Mouse (Mus musculus) embryonic stem cell, embryonic (primary cell): ENCODE results near the gene Shisal1.

Experiments
- CTCF ChIA-PET, 4 experiments: fragments of 300-600 bp in 2 of 4; fragments of 350-600 bp in 2 of 4; sonication (Branson Sonifier 250); formaldehyde crosslinking; loops; one replicate each; lab custom pipeline; 2022; ENCODE audit warnings: inconsistent platforms in 2 of 4; lab: Charles Lee
- POLR2A ChIA-PET, 4 experiments: fragments of 300-600 bp in 2 of 4; fragments of 350-600 bp in 2 of 4; sonication (Branson Sonifier 250); formaldehyde crosslinking; loops; one replicate each; lab custom pipeline; 2022; ENCODE audit warnings: antibody characterized with exemption in 4 of 4, inconsistent platforms in 1 of 4; lab: Charles Lee

Gene Shisal1

DNA sequence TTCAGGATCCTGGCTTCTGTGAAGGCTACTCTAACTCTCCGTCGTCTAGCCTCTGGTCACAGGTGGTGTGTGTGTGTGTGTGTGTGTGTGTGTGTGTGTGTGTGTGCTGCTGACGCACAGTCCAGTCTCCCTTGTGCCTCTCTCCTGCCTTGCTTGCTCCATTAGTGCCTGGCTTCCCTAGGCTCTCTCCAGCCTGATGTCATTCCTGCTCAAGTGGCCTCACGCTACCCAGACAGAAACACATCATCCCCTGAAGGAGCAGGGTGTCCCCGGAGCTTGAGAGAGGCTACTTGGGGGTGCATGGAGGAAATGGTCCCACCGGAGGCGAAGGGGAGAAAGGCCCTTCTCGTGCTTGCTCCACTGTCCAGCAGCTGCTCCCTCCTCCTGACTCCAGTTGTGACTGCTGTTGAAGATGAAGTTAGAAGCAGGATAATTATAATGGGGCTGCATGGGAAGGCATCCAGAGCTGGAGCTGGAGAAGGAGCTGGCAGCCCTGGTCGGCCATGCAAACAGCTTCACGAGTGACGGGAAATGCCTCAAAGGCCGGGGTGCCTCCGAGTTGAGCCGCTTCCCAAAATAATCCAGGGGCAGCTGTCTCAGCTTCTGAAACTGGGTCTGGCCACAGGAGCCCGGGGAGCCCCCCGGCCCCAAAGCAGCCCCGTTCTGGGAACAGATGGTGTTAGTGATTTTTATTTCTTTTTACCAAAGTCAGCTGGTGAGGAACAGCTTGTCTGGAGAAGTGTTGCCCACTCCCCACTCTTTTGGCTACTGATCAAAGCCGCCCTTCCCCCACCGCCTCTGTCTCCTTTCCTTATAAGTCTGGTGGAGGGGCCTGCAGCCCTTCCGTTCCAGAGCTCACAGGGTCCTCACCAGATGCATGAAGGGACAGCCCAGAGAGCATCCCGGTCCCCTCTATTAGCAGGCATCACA is 94.7 kb downstream of the Shisal1 start:
- POLR2A ChIA-PET, result interaction anchor here in 2 of 4 experiments (0.5 to 0.8 kb wide), 2 partner anchors 37 to 477 kb away, joined by 3 read pairs; no protein-coding TSS in a partner anchor
- CTCF ChIA-PET, result interaction anchor here in 1 of 4 experiments (0.6 to 0.9 kb wide), 2 partner anchors 79 to 263 kb away, joined by 3 read pairs; no protein-coding TSS in a partner anchor

DNA sequence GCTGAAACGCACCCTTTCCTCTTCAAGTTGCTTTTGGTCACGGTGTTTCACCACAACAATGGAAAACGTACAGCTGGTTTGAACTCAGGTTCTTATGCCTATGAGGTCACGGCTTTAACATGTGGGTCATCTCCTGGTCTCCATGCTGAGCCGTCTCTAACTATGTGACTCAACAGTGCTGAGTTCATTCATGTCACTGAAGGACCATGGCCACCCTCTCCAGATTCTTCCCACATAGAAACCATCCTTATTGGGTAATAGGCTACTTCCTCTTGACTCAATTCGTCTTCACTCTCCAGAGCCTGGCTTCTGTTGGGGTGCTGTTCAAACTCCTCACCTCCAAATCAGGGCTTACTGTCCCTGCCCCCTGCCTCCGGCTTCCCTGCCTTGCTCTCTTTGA is 95.6 kb downstream of the Shisal1 start:
- CTCF ChIA-PET, result no interaction called here

DNA sequence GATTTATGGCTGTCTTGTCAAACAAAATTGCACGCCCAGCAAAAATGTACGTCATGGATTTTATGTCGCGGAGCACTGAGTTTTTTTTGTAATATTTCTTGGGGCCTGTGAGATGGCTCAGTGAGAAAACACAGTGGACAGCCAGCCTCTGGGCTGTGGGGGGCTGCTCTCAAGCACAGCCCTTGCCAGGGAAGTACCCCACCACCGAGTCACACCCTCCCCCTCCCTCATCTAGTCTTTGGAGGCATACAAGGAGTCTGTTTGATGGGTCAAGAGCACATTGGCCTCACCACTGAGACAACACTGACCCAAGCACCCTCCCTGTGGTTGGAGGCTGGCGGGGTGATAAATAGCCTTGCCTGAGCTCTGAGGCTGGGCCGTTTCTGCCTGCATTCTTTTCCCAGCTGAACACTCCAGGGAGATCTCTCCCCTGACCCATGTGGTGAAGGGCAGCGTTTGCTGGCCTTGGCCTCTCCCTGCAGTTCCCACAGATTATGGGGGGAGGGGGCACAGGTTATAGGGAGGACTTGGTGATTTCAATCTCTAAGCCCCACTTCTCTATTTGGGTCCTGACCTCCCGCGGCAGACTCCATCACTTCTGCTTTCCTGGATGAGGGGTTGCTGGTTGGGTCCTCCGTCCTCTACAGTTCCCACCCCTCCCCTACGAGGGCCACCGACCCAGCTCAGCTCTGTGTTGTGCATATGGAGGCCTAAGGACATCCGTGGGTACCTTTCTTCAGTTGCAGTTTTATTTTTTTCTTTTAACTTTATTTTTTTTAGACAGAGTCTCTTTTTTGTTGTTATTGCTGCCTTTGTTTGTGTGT is 96.8 kb downstream of the Shisal1 start:
- POLR2A ChIA-PET, result no interaction called here
- CTCF ChIA-PET, result no interaction called here

More for the DNA sequence above, 95.6 kb downstream of the Shisal1 start:
- POLR2A ChIA-PET, result interaction anchor here in 1 of 4 experiments (0.8 kb wide), 1 partner anchor 36 kb away, joined by 3 read pairs; no protein-coding TSS in a partner anchor

DNA sequence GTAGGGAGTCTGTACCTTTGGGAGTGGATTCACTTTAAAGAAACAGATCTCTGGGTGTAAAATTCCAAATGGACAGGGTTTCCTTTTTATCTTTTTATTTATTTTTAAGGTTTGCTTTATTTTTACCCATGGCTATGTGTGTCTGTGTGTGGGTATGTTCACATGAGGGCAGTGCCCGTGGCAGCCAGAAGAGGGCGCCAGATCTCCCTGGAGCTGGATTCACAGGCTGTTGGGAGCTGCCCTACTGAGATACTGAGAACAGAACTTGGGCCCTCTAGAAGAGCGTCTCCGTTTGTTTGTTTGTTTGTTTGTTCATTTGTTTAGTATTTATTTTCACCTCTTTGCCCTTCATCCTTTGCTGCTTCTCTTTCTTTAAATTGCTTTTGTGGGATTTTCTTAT is 98.1 kb downstream of the Shisal1 start:
- CTCF ChIA-PET, result interaction anchor here in 3 of 4 experiments (0.5 to 1.4 kb wide), 7 partner anchors 12 to 520 kb away, joined by 3 to 4 read pairs (median 3); no protein-coding TSS in a partner anchor
- POLR2A ChIA-PET, result no interaction called here

DNA sequence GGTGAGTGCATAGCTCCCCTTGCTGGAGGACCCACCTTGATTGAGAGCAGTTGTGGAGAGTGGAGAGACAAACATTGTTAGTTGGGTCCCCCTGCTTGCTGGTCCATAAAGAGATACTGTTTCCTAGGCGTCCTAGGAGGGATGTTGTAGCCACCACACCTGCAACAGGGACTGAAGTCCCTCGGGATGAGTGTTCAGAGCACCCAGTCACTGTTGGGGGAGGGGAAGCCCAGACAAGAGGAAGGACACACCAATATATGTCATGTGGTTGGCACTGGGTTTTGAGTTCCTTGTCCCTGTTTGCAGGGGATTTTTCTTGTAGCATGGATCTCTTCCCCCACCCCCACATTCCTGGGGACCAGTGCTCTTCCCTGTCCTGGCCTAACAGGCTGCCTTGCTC is 106.0 kb downstream of the Shisal1 start:
- ChIA-PET CTCF (interaction anchor here in 1 of 4 experiments (1.2 kb wide), 1 partner anchor 106 kb away, joined by 3 read pairs; no protein-coding TSS in a partner anchor), POLR2A (interaction anchor here in 1 of 4 experiments (0.6 kb wide), 1 partner anchor 19 kb away, joined by 4 read pairs; no protein-coding TSS in a partner anchor)

DNA sequence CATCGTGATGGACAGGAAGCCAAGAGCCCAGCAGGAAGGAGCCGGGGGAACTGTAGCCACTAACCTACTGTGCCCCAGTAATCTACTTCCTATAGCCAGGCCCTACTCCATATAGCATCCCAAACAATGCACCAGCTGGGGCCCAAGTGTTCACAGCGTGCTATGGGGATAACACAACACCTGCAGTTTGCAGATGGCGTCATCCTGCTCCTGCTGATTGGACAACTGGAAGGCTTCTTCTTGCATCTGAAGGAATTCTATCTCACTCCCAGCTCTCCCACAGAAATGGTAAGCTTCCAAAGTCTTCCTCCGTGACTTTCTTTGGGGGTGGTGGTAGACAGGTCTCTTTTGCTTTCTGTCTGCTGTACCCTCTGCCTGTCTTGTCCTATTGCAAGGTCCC is 109.3 kb downstream of the Shisal1 start:
- CTCF ChIA-PET, result no interaction called here

DNA sequence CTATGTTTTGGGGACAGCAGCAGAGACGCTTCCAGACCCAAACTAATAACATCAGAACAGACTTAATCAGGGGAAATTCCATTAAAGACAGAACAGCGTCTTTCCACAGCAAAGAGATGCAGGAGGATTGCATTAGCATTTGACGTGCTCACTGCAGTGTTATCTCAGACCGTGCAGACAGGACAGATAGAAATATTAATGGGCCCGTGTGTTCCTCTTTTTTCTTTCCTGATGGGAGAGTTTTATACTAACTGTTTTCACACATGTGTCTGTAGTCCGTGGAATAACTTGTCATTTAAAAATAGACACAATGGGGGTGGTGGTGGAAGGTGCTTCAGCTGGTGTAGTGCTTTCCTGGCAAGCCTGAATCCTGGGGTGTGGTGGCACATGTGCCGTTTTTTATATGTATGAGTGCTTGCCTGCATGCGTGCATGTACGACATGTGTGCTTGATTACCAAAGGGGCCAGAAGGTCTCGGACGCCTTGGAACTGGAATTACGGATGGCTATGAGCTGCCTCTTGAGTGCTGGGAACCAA is 110.5 kb downstream of the Shisal1 start:
- POLR2A ChIA-PET, result no interaction called here
- CTCF ChIA-PET, result no interaction called here

More for the DNA sequence above, 109.3 kb downstream of the Shisal1 start:
- POLR2A ChIA-PET, result interaction anchor here in 1 of 4 experiments (1.2 kb wide), 1 partner anchor 9 kb away, joined by 3 read pairs; no protein-coding TSS in a partner anchor

DNA sequence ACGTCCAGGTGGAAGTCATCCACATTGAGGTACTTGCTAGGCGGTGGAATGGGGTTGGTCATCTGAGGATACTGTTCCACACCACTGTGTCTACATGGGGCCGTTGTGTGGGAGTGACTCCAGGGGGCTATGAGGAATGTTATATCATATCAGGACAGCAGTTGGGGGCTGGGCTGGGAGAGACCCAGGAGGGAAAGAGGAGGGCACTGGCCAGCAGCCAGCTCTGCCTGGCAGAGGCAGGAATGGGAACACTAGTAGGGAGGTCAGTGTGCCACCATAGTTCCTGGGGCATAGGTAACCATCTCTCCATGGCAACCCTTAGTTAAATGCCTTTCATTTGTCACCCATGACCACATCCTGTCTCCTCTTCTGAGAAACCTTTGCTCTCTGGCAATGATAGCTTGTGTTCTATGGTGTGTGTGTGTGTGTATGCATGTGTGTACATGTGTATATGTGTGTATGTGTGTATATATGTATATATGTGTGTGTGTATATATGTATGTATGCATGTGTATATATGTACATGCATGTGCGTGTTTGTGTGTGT is 115.8 kb downstream of the Shisal1 start:
- ChIA-PET CTCF (interaction anchor here in 1 of 4 experiments (1.1 kb wide), 1 partner anchor 257 kb away, joined by 3 read pairs; no protein-coding TSS in a partner anchor), POLR2A (no interaction called here)

DNA sequence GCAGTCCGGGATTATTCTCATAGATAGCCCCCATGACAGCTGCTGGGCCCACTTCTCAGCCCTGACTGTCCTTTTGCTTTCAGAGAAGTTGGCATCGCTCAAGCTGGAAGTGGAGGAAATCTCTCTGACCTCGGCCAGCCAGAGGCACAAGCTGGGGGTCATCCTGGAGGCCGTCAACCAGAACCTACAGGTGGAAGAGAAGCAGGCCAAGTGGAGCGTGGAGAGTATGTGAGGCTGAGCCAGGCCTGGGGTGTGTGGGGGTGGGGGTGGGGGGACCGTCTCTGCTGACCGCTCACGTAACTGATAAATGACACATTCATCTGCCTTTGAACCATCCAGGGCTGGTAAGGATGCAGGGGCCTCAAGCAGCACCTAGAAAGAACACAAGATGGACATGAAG is 117.0 kb downstream of the Shisal1 start:
- CTCF ChIA-PET, result no interaction called here
- POLR2A ChIA-PET, result no interaction called here
